Mouse (Mus musculus): Measurements from ENCODE around the gene Dcdc2c. TPM values are rescaled to one million over a fixed set of nuclear protein-coding genes. Genes with fewer than 3 reads are reported as not detected.

Gene Dcdc2c
- total RNA-seq, 2 experiments from 2014 or later, result not detected

GRCm38 (mm10) chr12:28460951-28461431 is 91.2 kb downstream of the Dcdc2c start:
- no peak for ATAC-seq (replicated peaks; ENCODE audit: low FRiP score, poor library complexity, severe bottlenecking)

GRCm38 (mm10) chr12:28460523-28460922 is 91.7 kb downstream of the Dcdc2c start:
- ATAC-seq (replicated peaks; ENCODE audit: low FRiP score, poor library complexity, severe bottlenecking), result no peak

GRCm38 (mm10) chr12:28458786-28459185 is 93.4 kb downstream of the Dcdc2c start:
- ATAC-seq (replicated peaks; ENCODE audit: low FRiP score, poor library complexity, severe bottlenecking), result no peak

GRCm38 (mm10) chr12:28436536-28436935 is 115.7 kb downstream of the Dcdc2c start:
- no peak for ATAC-seq (replicated peaks; ENCODE audit: low FRiP score, poor library complexity, severe bottlenecking)

- no peak for ATAC-seq (replicated peaks; ENCODE audit: low FRiP score, poor library complexity, severe bottlenecking)
Observed at GRCm38 (mm10) chr12:28432729-28433067, 119.5 kb downstream of the Dcdc2c start.

GRCm38 (mm10) chr12:28431832-28432728 is 120.1 kb downstream of the Dcdc2c start:
- no peak for ATAC-seq (replicated peaks; ENCODE audit: low FRiP score, poor library complexity, severe bottlenecking)

- ATAC-seq (replicated peaks; ENCODE audit: low FRiP score, poor library complexity, severe bottlenecking), result no peak
Observed at GRCm38 (mm10) chr12:28429856-28430255, 122.3 kb downstream of the Dcdc2c start.

GRCm38 (mm10) chr12:28416957-28417356 is 135.2 kb downstream of the Dcdc2c start:
- no peak for ATAC-seq (replicated peaks; ENCODE audit: low FRiP score, poor library complexity, severe bottlenecking)

GRCm38 (mm10) chr12:28407656-28408405 is 144.4 kb downstream of the Dcdc2c start:
- no peak for ATAC-seq (replicated peaks; ENCODE audit: low FRiP score, poor library complexity, severe bottlenecking)

GRCm38 (mm10) chr12:28402256-28402655 is 149.9 kb downstream of the Dcdc2c start:
- no peak for ATAC-seq (replicated peaks; ENCODE audit: low FRiP score, poor library complexity, severe bottlenecking)

- no peak for ATAC-seq (replicated peaks; ENCODE audit: low FRiP score, poor library complexity, severe bottlenecking)
Observed at GRCm38 (mm10) chr12:28401372-28401771, 150.8 kb downstream of the Dcdc2c start.

GRCm38 (mm10) chr12:28392129-28392528 is 160.1 kb downstream of the Dcdc2c start:
- no peak for ATAC-seq (replicated peaks; ENCODE audit: low FRiP score, poor library complexity, severe bottlenecking)

Other genes with a start within 250 kb of the Dcdc2c start
- gene Allc, start 30.1 kb upstream of the Dcdc2c start, total RNA-seq (2015; ENCODE audit: low replicate concordance), result not detected in 2 replicates
- not detected in 2 replicates for gene Allc, start 30.1 kb upstream of the Dcdc2c start, total RNA-seq (2017; ENCODE audit: low replicate concordance)
- gene Colec11, start 71.0 kb upstream of the Dcdc2c start, total RNA-seq (2015; ENCODE audit: low replicate concordance), result not detected in 2 replicates
- gene Colec11, start 71.0 kb upstream of the Dcdc2c start, total RNA-seq (2017; ENCODE audit: low replicate concordance), result not detected in 2 replicates
- gene Rps7, start 83.6 kb upstream of the Dcdc2c start, total RNA-seq (2015; ENCODE audit: low replicate concordance), result 586 and 840 TPM in 2 replicates
- 645 and 703 TPM in 2 replicates for gene Rps7, start 83.6 kb upstream of the Dcdc2c start, total RNA-seq (2017; ENCODE audit: low replicate concordance)
- 8.8 and 11.9 TPM in 2 replicates for gene Rnaseh1, start 97.2 kb upstream of the Dcdc2c start, total RNA-seq (2015; ENCODE audit: low replicate concordance)
- 3.6 and 10.4 TPM in 2 replicates for gene Rnaseh1, start 97.2 kb upstream of the Dcdc2c start, total RNA-seq (2017; ENCODE audit: low replicate concordance)
- 11.5 and 14.7 TPM in 2 replicates for gene Adi1, start 122.8 kb upstream of the Dcdc2c start, total RNA-seq (2015; ENCODE audit: low replicate concordance)
- 3.1 and 7.7 TPM in 2 replicates for gene Adi1, start 122.8 kb upstream of the Dcdc2c start, total RNA-seq (2017; ENCODE audit: low replicate concordance)
- 22.3 and 29.8 TPM in 2 replicates for gene Trappc12, start 198.1 kb upstream of the Dcdc2c start, total RNA-seq (2015; ENCODE audit: low replicate concordance)
- 17.1 and 25.2 TPM in 2 replicates for gene Trappc12, start 198.1 kb upstream of the Dcdc2c start, total RNA-seq (2017; ENCODE audit: low replicate concordance)
- gene Eipr1, start 199.4 kb upstream of the Dcdc2c start, total RNA-seq (2015; ENCODE audit: low replicate concordance), result 14.1 and 19.7 TPM in 2 replicates
- 13.5 and 20.5 TPM in 2 replicates for gene Eipr1, start 199.4 kb upstream of the Dcdc2c start, total RNA-seq (2017; ENCODE audit: low replicate concordance)